Mouse (Mus musculus): ENCODE results near the gene Pym1. TPM values are rescaled to one million over a fixed set of nuclear protein-coding genes. Genes with fewer than 3 reads are reported as not detected.
A peak's percentile ranks its signal among the peaks of the same experiment; 100 is the strongest.
"Not testable (repeated sequence)": the region's sequence is repeated elsewhere in the genome, so short reads cannot be mapped to it uniquely, and the experiment has no call there.

The Pym1 gene
- 37.7 and 38.5 TPM in 2 replicates for polyA plus RNA-seq (2015; fragmentation: Nextera tagmentation; extraction: Ambion mirVana)

- Histone ChIP-seq H3K36me3 (no peaks in the 10 kb centered on the region), H3K4me3 (replicated peaks) (peak within 1 kb of the TSS; percentile 66), H3K27me3 (no peaks in the 10 kb centered on the region), H3K9ac (peak within 1 kb of the TSS; percentile 77), H3K4me2 (replicated peaks) (peak within 1 kb of the TSS; percentile 84), H3K4me1 (peaks cover 31% of the 10 kb centered on the region), H3K9me3 (replicated peaks) (no peaks in the 10 kb centered on the region), H3K27ac (replicated peaks) (peak within 1 kb of the TSS; percentile 97)
- WGBS = under 1% methylated on average over 36 of the region's 36 CpGs
- peak; percentile 67 for ATAC-seq (ENCODE audit: insufficient number of reproducible peaks, low FRiP score, low TSS enrichment, low read depth)
Measured at GRCm38 (mm10) chr10:128747646-128748251, at the start of gene Pym1. TSS of gene Pym1 (plus strand) at chr10:128747889.

DNA sequence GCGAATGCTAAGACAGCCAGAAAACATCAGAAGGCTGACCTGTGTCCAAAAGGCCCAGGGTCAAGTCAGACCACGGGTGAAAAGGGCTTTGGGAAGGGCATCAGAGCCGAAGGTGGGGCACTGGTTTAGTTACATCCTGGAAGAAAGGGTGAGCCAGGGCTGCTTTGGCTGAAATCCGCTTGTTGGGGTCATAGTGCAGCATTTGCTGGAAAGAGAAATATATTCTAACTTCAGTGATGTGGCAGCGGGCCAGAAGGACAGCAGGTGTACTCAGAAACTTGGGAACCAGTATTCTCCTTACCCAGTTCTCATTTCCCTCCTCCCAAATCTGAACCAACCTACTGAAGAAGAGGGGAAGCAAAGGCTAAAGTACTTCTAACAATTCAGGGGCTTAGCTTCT lies 48.7 kb upstream of the Pym1 start:
- Histone ChIP-seq H3K9me3 (replicated peaks) (no peaks in the 10 kb centered on the region), H3K36me3 (peaks cover 50% of the 10 kb centered on the region), H3K4me1 (peaks cover 31% of the 10 kb centered on the region), H3K9ac (no peak overlapping the region), H3K4me3 (replicated peaks) (no peak overlapping the region), H3K27ac (replicated peaks) (no peak overlapping the region), H3K27me3 (no peaks in the 10 kb centered on the region), H3K4me2 (replicated peaks) (no peak overlapping the region)
- ATAC-seq (ENCODE audit: insufficient number of reproducible peaks, low FRiP score, low TSS enrichment, low read depth) = no peak
- WGBS = 81% methylated on average over 5 of the region's 5 CpGs

DNA sequence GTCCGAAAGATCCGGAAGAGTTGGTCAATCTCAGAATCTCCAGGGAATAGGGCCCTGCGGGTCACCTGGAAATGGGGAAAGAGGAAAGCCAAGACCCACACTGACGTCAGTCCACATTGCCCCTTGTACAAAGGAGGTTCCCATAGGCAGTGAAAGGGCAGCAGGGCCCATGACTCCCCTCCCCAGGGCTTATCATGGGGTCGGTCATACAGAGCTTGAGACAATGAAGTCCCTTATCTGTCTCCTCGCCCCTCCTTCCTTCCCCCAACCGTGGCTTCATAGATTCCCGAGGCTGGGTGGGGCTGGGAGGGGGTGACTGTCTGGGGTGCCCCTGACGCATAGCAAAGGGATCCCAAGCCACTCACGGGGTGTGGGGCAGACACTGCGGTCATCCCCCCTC lies 48.1 kb upstream of the Pym1 start:
- H3K9me3 ChIP-seq (replicated peaks) = no peaks in the 10 kb centered on the region
- H3K9ac ChIP-seq = no peak overlapping the region
- 68% methylated on average over 11 of the region's 11 CpGs for WGBS
- peaks cover 50% of the 10 kb centered on the region for H3K36me3 ChIP-seq
- H3K4me3 ChIP-seq (replicated peaks) = no peak overlapping the region
- no peak overlapping the region for H3K27ac ChIP-seq (replicated peaks)
- H3K4me1 ChIP-seq = peaks cover 30% of the 10 kb centered on the region
- no peak for ATAC-seq (ENCODE audit: insufficient number of reproducible peaks, low FRiP score, low TSS enrichment, low read depth)
- H3K4me2 ChIP-seq (replicated peaks) = no peak overlapping the region
- no peaks in the 10 kb centered on the region for H3K27me3 ChIP-seq

GRCm38 (mm10) chr10:128700712-128701111 lies 47.0 kb upstream of the Pym1 start:
- Histone ChIP-seq H3K9ac (no peak overlapping the region), H3K36me3 (peaks cover 50% of the 10 kb centered on the region), H3K9me3 (replicated peaks) (no peaks in the 10 kb centered on the region), H3K4me2 (replicated peaks) (no peak overlapping the region), H3K4me3 (replicated peaks) (no peak overlapping the region), H3K27ac (replicated peaks) (no peak overlapping the region), H3K4me1 (peaks cover 29% of the 10 kb centered on the region), H3K27me3 (no peaks in the 10 kb centered on the region)
- no peak for ATAC-seq (ENCODE audit: insufficient number of reproducible peaks, low FRiP score, low TSS enrichment, low read depth)
- WGBS = 78% methylated on average over 5 of the region's 5 CpGs

GRCm38 (mm10) chr10:128702328-128703007 lies 45.2 kb upstream of the Pym1 start:
- ATAC-seq (ENCODE audit: insufficient number of reproducible peaks, low FRiP score, low TSS enrichment, low read depth) = no peak
- H3K27me3 ChIP-seq = no peaks in the 10 kb centered on the region
- H3K9me3 ChIP-seq (replicated peaks) = no peaks in the 10 kb centered on the region
- peaks cover 49% of the 10 kb centered on the region for H3K36me3 ChIP-seq
- no peak overlapping the region for H3K4me3 ChIP-seq (replicated peaks)
- H3K4me2 ChIP-seq (replicated peaks) = no peak overlapping the region
- H3K27ac ChIP-seq (replicated peaks) = no peak overlapping the region
- WGBS = 82% methylated on average over 6 of the region's 6 CpGs
- no peak overlapping the region for H3K9ac ChIP-seq
- peaks cover 30% of the 10 kb centered on the region for H3K4me1 ChIP-seq

GRCm38 (mm10) chr10:128703895-128704294 lies 43.8 kb upstream of the Pym1 start, which contains the start of gene Pmel:
TSS of gene Pmel (plus strand) at chr10:128704195.
- Histone ChIP-seq H3K36me3 (peaks cover 39% of the 10 kb centered on the region), H3K9ac (peak within 1 kb of the TSS; percentile 88), H3K27ac (replicated peaks) (peak within 1 kb of the TSS; percentile 98), H3K4me3 (replicated peaks) (peak within 1 kb of the TSS; percentile 75), H3K27me3 (no peaks in the 10 kb centered on the region), H3K9me3 (replicated peaks) (no peaks in the 10 kb centered on the region), H3K4me1 (peaks cover 30% of the 10 kb centered on the region), H3K4me2 (replicated peaks) (peak within 1 kb of the TSS; percentile 69)
- WGBS = 11% methylated on average over 4 of the region's 4 CpGs
- no peak for ATAC-seq (ENCODE audit: insufficient number of reproducible peaks, low FRiP score, low TSS enrichment, low read depth)

- H3K9ac ChIP-seq = peak within 1 kb of the TSS; percentile 88
- H3K9me3 ChIP-seq (replicated peaks) = no peaks in the 10 kb centered on the region
- peak within 1 kb of the TSS; percentile 75 for H3K4me3 ChIP-seq (replicated peaks)
- H3K4me2 ChIP-seq (replicated peaks) = peak within 1 kb of the TSS; percentile 69
- WGBS = under 1% methylated on average over 61 of the region's 62 CpGs
- ATAC-seq (ENCODE audit: insufficient number of reproducible peaks, low FRiP score, low TSS enrichment, low read depth) = peak; percentile 93
- H3K27me3 ChIP-seq = no peaks in the 10 kb centered on the region
- H3K27ac ChIP-seq (replicated peaks) = peak within 1 kb of the TSS; percentile 98
- peaks cover 31% of the 10 kb centered on the region for H3K36me3 ChIP-seq
- peaks cover 30% of the 10 kb centered on the region for H3K4me1 ChIP-seq
Measured at GRCm38 (mm10) chr10:128704491-128705316, 43.0 kb upstream of the Pym1 start, which contains the start of gene Cdk2. TSS of gene Cdk2 (minus strand) at chr10:128705031.

DNA sequence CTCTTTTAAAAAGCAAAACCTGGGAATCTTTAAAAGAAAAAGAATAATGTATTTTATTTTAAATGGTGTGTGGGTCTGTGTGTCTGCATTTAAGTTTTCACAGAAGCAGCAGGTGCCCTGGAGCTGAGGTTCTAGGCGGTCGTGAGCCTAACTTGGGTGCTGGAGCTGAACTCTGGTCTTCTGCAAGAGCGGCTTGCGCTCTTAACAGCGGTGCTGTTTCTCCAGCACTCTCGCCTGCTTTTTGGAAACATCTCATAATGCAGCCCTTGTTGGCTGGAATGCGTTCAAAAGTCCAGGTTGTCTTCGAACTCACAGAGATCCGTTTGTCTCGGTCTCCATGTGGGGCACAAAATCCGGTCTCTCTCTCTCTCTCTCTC lies 42.4 kb upstream of the Pym1 start:
- Histone ChIP-seq H3K27me3 (no peaks in the 10 kb centered on the region), H3K4me1 (peaks cover 30% of the 10 kb centered on the region), H3K9me3 (replicated peaks) (no peaks in the 10 kb centered on the region), H3K4me2 (replicated peaks) (peak overlapping the region; percentile 69), H3K36me3 (peaks cover 25% of the 10 kb centered on the region), H3K27ac (replicated peaks) (peak overlapping the region; percentile 98), H3K9ac (peak overlapping the region; percentile 26), H3K4me3 (replicated peaks) (peak overlapping the region; percentile 75)
- 5% methylated on average over 11 of the region's 11 CpGs for WGBS
- 0 out of 2 replicates have a peak, but pooled peaks have one; percentile 13 for ATAC-seq (ENCODE audit: insufficient number of reproducible peaks, low FRiP score, low TSS enrichment, low read depth)

- not testable (repeated sequence) for H3K4me3 ChIP-seq (replicated peaks); ATAC-seq (ENCODE audit: insufficient number of reproducible peaks, low FRiP score, low TSS enrichment, low read depth); H3K36me3 ChIP-seq; H3K27me3 ChIP-seq; H3K9me3 ChIP-seq (replicated peaks); H3K27ac ChIP-seq (replicated peaks); H3K9ac ChIP-seq; H3K4me1 ChIP-seq; H3K4me2 ChIP-seq (replicated peaks)
- 92% methylated on average over 7 of the region's 7 CpGs for WGBS
Measured at GRCm38 (mm10) chr10:128711318-128711717, 36.4 kb upstream of the Pym1 start.

- 0 out of 2 replicates have a peak, but pooled peaks have one; percentile 47 for ATAC-seq (ENCODE audit: insufficient number of reproducible peaks, low FRiP score, low TSS enrichment, low read depth)
- Histone ChIP-seq H3K4me1 (no peaks in the 10 kb centered on the region), H3K27ac (replicated peaks) (no peak overlapping the region), H3K9ac (no peak overlapping the region), H3K36me3 (peaks cover 10% of the 10 kb centered on the region; the same call in 1 of the 2 replicates), H3K4me2 (replicated peaks) (no peak overlapping the region), H3K9me3 (replicated peaks) (no peaks in the 10 kb centered on the region), H3K27me3 (no peaks in the 10 kb centered on the region), H3K4me3 (replicated peaks) (no peak overlapping the region)
- 81% methylated on average over 19 of the region's 19 CpGs for WGBS
Measured at GRCm38 (mm10) chr10:128715559-128716537, 31.8 kb upstream of the Pym1 start.

Measured in embryonic facial prominence, embryonic 15.5 days (tissue).